Mouse (Mus musculus) E14TG2a.4 (cell line): ENCODE results near the gene Adgrb2.
A peak's percentile ranks its signal among the peaks of the same experiment; 100 is the strongest.

Experiments
- H3K27me3 ChIP-seq: 2 replicates; pipeline ENCODE4 v1.6.1; 2014; ENCODE audit warnings: low read length, control low read depth; ENCODE audit not compliant: insufficient read depth
- H3K36me3 ChIP-seq: 2 replicates; pipeline ENCODE4 v1.6.1; 2014; ENCODE audit warnings: low read length, control low read depth; ENCODE audit not compliant: insufficient read depth
- H3K4me1 ChIP-seq: replicated peaks from 2 replicates; pipeline ENCODE4 v1.6.1; 2014; ENCODE audit warnings: low read depth, low read length, control low read depth
- H3K4me3 ChIP-seq: replicated peaks from 2 replicates; pipeline ENCODE4 v1.5.1; 2014; ENCODE audit warnings: mild to moderate bottlenecking, low read length
- H3K9me3 ChIP-seq: 2 replicates; pipeline ENCODE4 v1.6.1; 2014; ENCODE audit warnings: low read length, control low read depth
- CTCF ChIP-seq: conservative IDR thresholded peaks from 2 replicates; pipeline ENCODE4 v1.5.1; 2014; ENCODE audit warnings: low read length
- NANOG ChIP-seq: IDR thresholded peaks from 2 replicates; pipeline ENCODE4 v1.6.1; 2014; ENCODE audit warnings: borderline replicate concordance, low read length, mixed read lengths
- POU5F1 ChIP-seq: IDR thresholded peaks from 2 replicates; pipeline ENCODE4 v1.6.1; 2014; ENCODE audit warnings: low read length, borderline replicate concordance

Gene Adgrb2

GRCm38 (mm10) chr4:130031146-130031545 lies 46.5 kb downstream of the Adgrb2 start:
- no peaks in the 10 kb centered on the region for H3K9me3 ChIP-seq
- H3K4me1 ChIP-seq, result peaks cover 16% of the 10 kb centered on the region
- TF ChIP-seq POU5F1 (no peak), NANOG (no peak), CTCF (no peak)
- no peaks in the 10 kb centered on the region for H3K36me3 ChIP-seq
- peaks cover 46% of the 10 kb centered on the region for H3K27me3 ChIP-seq
- H3K4me3 ChIP-seq, result no peak overlapping the region

- peaks cover 29% of the 10 kb centered on the region for H3K4me1 ChIP-seq
- H3K27me3 ChIP-seq, result peaks cover 56% of the 10 kb centered on the region
- no peak overlapping the region for H3K4me3 ChIP-seq
- TF ChIP-seq NANOG (no peak), CTCF (no peak), POU5F1 (no peak)
- H3K36me3 ChIP-seq, result no peaks in the 10 kb centered on the region
- H3K9me3 ChIP-seq, result no peaks in the 10 kb centered on the region
Observed at GRCm38 (mm10) chr4:130033496-130033895, 48.8 kb downstream of the Adgrb2 start.

- no peaks in the 10 kb centered on the region for H3K36me3 ChIP-seq
- peaks cover 74% of the 10 kb centered on the region for H3K27me3 ChIP-seq
- peaks cover 29% of the 10 kb centered on the region for H3K4me1 ChIP-seq
- no peaks in the 10 kb centered on the region for H3K9me3 ChIP-seq
- H3K4me3 ChIP-seq, result no peak overlapping the region
- TF ChIP-seq CTCF, result peak; percentile 49
- no peak for TF ChIP-seq POU5F1
Observed at GRCm38 (mm10) chr4:130036112-130036511, 51.4 kb downstream of the Adgrb2 start.

GRCm38 (mm10) chr4:130036573-130037401 lies 52.1 kb downstream of the Adgrb2 start:
- peaks cover 77% of the 10 kb centered on the region for H3K27me3 ChIP-seq
- H3K4me3 ChIP-seq, result no peak overlapping the region
- TF ChIP-seq CTCF, result no peak
- TF ChIP-seq NANOG, result no peak
- no peak for TF ChIP-seq POU5F1
- H3K9me3 ChIP-seq, result no peaks in the 10 kb centered on the region
- H3K36me3 ChIP-seq, result no peaks in the 10 kb centered on the region
- peaks cover 29% of the 10 kb centered on the region for H3K4me1 ChIP-seq

- Histone ChIP-seq H3K4me1 (peaks cover 17% of the 10 kb centered on the region), H3K4me3 (no peak overlapping the region), H3K9me3 (no peaks in the 10 kb centered on the region), H3K36me3 (no peaks in the 10 kb centered on the region), H3K27me3 (peaks cover 86% of the 10 kb centered on the region)
- no peak for TF ChIP-seq POU5F1
- TF ChIP-seq NANOG, result no peak
- TF ChIP-seq CTCF, result no peak
Observed at GRCm38 (mm10) chr4:130039351-130039750, 54.7 kb downstream of the Adgrb2 start.

- no peak overlapping the region for H3K4me3 ChIP-seq
- no peaks in the 10 kb centered on the region for H3K36me3 ChIP-seq
- no peak for TF ChIP-seq CTCF
- TF ChIP-seq NANOG, result no peak
- no peak for TF ChIP-seq POU5F1
- H3K9me3 ChIP-seq, result no peaks in the 10 kb centered on the region
- H3K27me3 ChIP-seq, result peaks cover 80% of the 10 kb centered on the region
- peaks cover 22% of the 10 kb centered on the region for H3K4me1 ChIP-seq
Observed at GRCm38 (mm10) chr4:130041076-130041475, 56.4 kb downstream of the Adgrb2 start.

GRCm38 (mm10) chr4:130044211-130044610 lies 59.5 kb downstream of the Adgrb2 start:
- Histone ChIP-seq H3K27me3 (peaks cover 83% of the 10 kb centered on the region), H3K4me1 (peaks cover 19% of the 10 kb centered on the region), H3K4me3 (no peak overlapping the region), H3K36me3 (no peaks in the 10 kb centered on the region), H3K9me3 (no peaks in the 10 kb centered on the region)
- TF ChIP-seq CTCF (no peak), POU5F1 (no peak), NANOG (no peak)

GRCm38 (mm10) chr4:130045609-130046008 lies 60.9 kb downstream of the Adgrb2 start:
- Histone ChIP-seq H3K9me3 (no peaks in the 10 kb centered on the region), H3K27me3 (peaks cover 83% of the 10 kb centered on the region), H3K4me1 (peaks cover 19% of the 10 kb centered on the region), H3K4me3 (peak overlapping the region; percentile 59), H3K36me3 (no peaks in the 10 kb centered on the region)
- TF ChIP-seq CTCF (no peak), POU5F1 (peak; percentile 14; the same call in 1 of the 2 replicates)

GRCm38 (mm10) chr4:130047331-130048202 lies 62.9 kb downstream of the Adgrb2 start, which contains the start of gene Col16a1:
Col16a1 (plus strand) TSS chr4:130047840.
- peaks cover 72% of the 10 kb centered on the region for H3K27me3 ChIP-seq
- H3K4me1 ChIP-seq, result peaks cover 25% of the 10 kb centered on the region
- no peaks in the 10 kb centered on the region for H3K9me3 ChIP-seq
- no peaks in the 10 kb centered on the region for H3K36me3 ChIP-seq
- TF ChIP-seq CTCF, result no peak
- TF ChIP-seq NANOG, result no peak
- TF ChIP-seq POU5F1, result no peak
- peak within 1 kb of the TSS; percentile 77 for H3K4me3 ChIP-seq
